Mouse (Mus musculus) embryonic facial prominence, embryonic 12.5 days (tissue): ENCODE data around the gene Gjb5. TPM values are rescaled to one million over a fixed set of nuclear protein-coding genes. Genes with fewer than 3 reads are reported as not detected.

Experiments
- ATAC-seq: fragments of 200-750 bp; cut with Nextera tagmentation; 2 replicates; pipeline ENCODE4 v1.8.0; 2017; ENCODE audit not compliant: insufficient number of reproducible peaks, insufficient read depth, low FRiP score, low TSS enrichment
- H3K27ac ChIP-seq: fragments of 300-500 bp; sonication (generic); 2 replicates; pipeline ENCODE4 v1.5.1; 2016; ENCODE audit warnings: mild to moderate bottlenecking
- H3K27me3 ChIP-seq: fragments of 300-500 bp; sonication (generic); 2 replicates; pipeline ENCODE4 v1.6.1; 2016; ENCODE audit warnings: mild to moderate bottlenecking, moderate library complexity
- H3K36me3 ChIP-seq: fragments of 300-500 bp; sonication (generic); 2 replicates; pipeline ENCODE4 v1.6.1; 2016; ENCODE audit warnings: mild to moderate bottlenecking
- H3K4me1 ChIP-seq: fragments of 300-500 bp; sonication (generic); 2 replicates; pipeline ENCODE4 v1.6.1; 2016
- H3K4me2 ChIP-seq: fragments of 300-500 bp; sonication (generic); replicated peaks from 2 replicates; pipeline ENCODE4 v1.6.1; 2016; ENCODE audit warnings: mild to moderate bottlenecking, moderate library complexity
- H3K4me3 ChIP-seq: fragments of 300-500 bp; sonication (generic); 2 replicates; pipeline ENCODE4 v1.5.1; 2016; ENCODE audit warnings: mild to moderate bottlenecking
- H3K9ac ChIP-seq: fragments of 300-500 bp; sonication (generic); 2 replicates; pipeline ENCODE4 v1.6.1; 2016; ENCODE audit warnings: mild to moderate bottlenecking, moderate library complexity
- H3K9me3 ChIP-seq: fragments of 300-500 bp; sonication (generic); 2 replicates; pipeline ENCODE4 v1.6.1; 2016; ENCODE audit warnings: mild to moderate bottlenecking, moderate library complexity
- WGBS: fragments of 180-500 bp; shearing (Covaris S2); methylation state at CpG from one replicate; pipeline ENCODE4 v1.1.7; 2016; 5-methylcytosine and 5-hydroxymethylcytosine counted together
- polyA plus RNA-seq: library from polyadenylated mRNA; unstranded; fragments of >200 nt; fragmentation: Nextera tagmentation; extraction: Ambion mirVana; gene quantifications from 2 replicates; pipeline ENCODE4 v1.2.1, GENCODE M21; 2016

Gjb5 gene
- polyA plus RNA-seq, 1 experiment from 2014 or later = 0.31 TPM

DNA sequence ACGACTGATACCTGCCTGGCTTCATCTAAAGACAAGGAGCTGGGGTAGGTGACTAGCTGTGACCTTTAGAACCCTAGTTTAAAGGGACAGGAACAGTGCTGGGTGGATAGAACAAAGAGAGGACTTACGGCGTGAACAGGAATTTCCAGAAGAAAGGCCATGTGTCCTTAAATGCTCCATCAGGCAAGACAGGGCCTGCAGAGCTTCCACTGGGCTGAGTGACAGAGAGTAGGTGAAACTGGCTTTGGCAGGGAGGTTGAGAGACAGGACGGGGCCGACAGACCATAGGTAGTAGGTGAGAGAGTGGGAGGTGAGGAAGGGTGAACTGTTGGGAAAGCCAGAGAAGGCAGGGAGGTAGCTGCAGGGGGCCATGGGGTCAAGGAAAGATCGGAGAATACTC lies 16.6 kb downstream of the Gjb5 start:
- H3K9ac ChIP-seq = no peak overlapping the region
- ATAC-seq = no peak
- no peaks in the 10 kb centered on the region for H3K27me3 ChIP-seq
- no peaks in the 10 kb centered on the region for H3K4me1 ChIP-seq
- H3K27ac ChIP-seq = no peak overlapping the region
- no peak overlapping the region for H3K4me3 ChIP-seq
- WGBS = 57% methylated on average over 6 of the region's 6 CpGs
- H3K9me3 ChIP-seq = no peaks in the 10 kb centered on the region
- H3K4me2 ChIP-seq = no peak overlapping the region
- no peaks in the 10 kb centered on the region for H3K36me3 ChIP-seq

DNA sequence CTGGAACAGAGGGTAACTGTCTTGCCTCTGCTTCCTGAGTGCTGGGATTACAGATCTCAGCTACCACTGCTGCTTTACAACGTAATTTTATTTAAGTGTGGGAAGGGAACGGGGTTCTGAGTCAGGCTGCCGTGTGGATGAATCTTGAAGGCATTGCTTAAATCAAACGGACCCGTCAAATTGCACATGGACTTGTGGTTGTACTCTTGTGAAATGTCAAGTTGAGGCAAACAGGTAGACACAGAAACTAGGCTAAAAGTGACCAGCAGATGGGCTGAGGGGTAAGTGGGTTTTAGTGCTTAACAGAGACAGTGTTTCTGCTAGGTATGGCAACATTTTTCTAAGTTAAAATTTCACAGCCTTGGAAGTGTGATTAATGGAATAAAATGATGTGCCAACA lies 20.3 kb downstream of the Gjb5 start:
- H3K27me3 ChIP-seq = peaks cover 5% of the 10 kb centered on the region
- 89% methylated on average over 5 of the region's 5 CpGs for WGBS
- H3K36me3 ChIP-seq = no peaks in the 10 kb centered on the region
- H3K27ac ChIP-seq = no peak overlapping the region
- no peak overlapping the region for H3K9ac ChIP-seq
- H3K9me3 ChIP-seq = no peaks in the 10 kb centered on the region
- H3K4me3 ChIP-seq = no peak overlapping the region
- H3K4me1 ChIP-seq = no peaks in the 10 kb centered on the region
- no peak overlapping the region for H3K4me2 ChIP-seq
- ATAC-seq = no peak

DNA sequence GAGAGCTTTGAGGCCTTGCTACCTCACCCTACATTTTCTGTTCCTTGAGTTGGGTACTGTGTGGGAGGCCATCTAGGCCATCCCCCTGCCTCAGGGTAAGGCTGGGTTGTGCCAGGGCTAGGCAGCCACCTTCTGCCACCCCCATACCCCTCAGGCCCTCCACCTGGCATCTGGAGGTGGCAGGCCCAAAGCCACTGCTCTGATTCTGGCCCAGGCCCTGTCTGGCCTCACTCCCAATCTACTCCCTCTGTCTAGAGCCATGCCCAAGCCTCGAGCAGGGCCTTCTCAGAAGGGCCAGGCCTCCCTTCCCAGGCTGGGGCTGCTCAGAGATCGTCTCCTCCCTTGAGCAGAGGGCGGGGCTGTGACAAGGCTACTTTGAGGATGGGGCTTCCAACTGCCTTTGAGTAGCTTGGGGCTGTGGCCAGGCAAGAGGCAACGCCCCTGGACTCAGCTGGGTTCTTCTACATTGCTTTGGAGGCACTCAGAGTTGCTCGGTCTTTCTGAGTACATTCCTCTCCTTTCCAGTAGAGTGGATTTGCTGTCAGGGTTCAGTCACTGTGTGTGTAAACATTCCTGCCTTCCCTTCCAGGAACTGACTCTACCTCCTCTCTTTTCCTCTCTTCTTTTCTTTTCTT lies 23.0 kb downstream of the Gjb5 start:
- Histone ChIP-seq H3K9ac (no peak overlapping the region), H3K4me2 (no peak overlapping the region), H3K4me1 (peaks cover 13% of the 10 kb centered on the region), H3K9me3 (no peaks in the 10 kb centered on the region), H3K4me3 (no peak overlapping the region), H3K27me3 (peaks cover 31% of the 10 kb centered on the region), H3K36me3 (no peaks in the 10 kb centered on the region), H3K27ac (no peak overlapping the region)
- 44% methylated on average over 5 of the region's 5 CpGs for WGBS
- ATAC-seq = no peak

- Histone ChIP-seq H3K27me3 (peaks cover 55% of the 10 kb centered on the region), H3K4me2 (no peak overlapping the region), H3K9me3 (no peaks in the 10 kb centered on the region), H3K36me3 (no peaks in the 10 kb centered on the region), H3K9ac (no peak overlapping the region), H3K4me1 (peaks cover 14% of the 10 kb centered on the region), H3K4me3 (no peak overlapping the region), H3K27ac (no peak overlapping the region)
- WGBS = 18% methylated on average over 13 of the region's 13 CpGs
- ATAC-seq = no peak
Observed at GRCm38 (mm10) chr4:127331171-127331570, 26.8 kb downstream of the Gjb5 start.

GRCm38 (mm10) chr4:127330181-127331100 lies 27.5 kb downstream of the Gjb5 start, which contains the start of gene Gjb3:
Gene Gjb3, minus strand, starts transcription at chr4:127330844.
- Histone ChIP-seq H3K4me1 (peaks cover 14% of the 10 kb centered on the region), H3K4me2 (peak within 1 kb of the TSS; percentile 41), H3K9ac (no peak within 1 kb of the TSS)

DNA sequence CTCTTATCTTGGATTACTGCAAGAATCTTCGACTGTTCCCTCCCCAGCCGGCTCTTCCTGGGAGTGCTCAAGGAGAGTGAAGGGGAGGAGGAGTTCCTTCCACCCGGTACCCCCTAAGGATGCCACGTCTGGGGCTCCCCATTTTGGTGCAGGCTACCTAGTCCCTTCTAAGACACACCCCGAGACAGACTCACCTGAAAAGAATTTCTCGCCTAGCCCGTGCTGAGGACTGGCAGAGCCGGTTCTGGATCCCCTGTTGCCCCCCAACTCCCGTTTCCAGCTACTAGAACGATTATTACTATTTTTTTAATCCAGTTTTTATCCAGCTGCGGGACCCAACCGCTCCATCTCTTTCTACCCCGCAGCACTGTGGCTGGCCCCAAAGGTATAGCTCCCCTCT lies 28.2 kb downstream of the Gjb5 start:
- Histone ChIP-seq H3K9ac (no peak overlapping the region), H3K4me1 (peaks cover 14% of the 10 kb centered on the region), H3K9me3 (no peaks in the 10 kb centered on the region), H3K27ac (no peak overlapping the region), H3K4me3 (no peak overlapping the region), H3K4me2 (peak overlapping the region; percentile 41), H3K36me3 (no peaks in the 10 kb centered on the region), H3K27me3 (peaks cover 64% of the 10 kb centered on the region)
- no peak for ATAC-seq
- 1% methylated on average over 13 of the region's 13 CpGs for WGBS

More at GRCm38 (mm10) chr4:127330181-127331100, 27.5 kb downstream of the Gjb5 start, which contains the start of gene Gjb3:
- ATAC-seq = no peak
- H3K36me3 ChIP-seq = no peaks in the 10 kb centered on the region
- H3K27me3 ChIP-seq = peaks cover 62% of the 10 kb centered on the region
- WGBS = 1% methylated on average over 48 of the region's 49 CpGs
- no peak within 1 kb of the TSS for H3K4me3 ChIP-seq
- H3K27ac ChIP-seq = no peak within 1 kb of the TSS
- no peaks in the 10 kb centered on the region for H3K9me3 ChIP-seq

DNA sequence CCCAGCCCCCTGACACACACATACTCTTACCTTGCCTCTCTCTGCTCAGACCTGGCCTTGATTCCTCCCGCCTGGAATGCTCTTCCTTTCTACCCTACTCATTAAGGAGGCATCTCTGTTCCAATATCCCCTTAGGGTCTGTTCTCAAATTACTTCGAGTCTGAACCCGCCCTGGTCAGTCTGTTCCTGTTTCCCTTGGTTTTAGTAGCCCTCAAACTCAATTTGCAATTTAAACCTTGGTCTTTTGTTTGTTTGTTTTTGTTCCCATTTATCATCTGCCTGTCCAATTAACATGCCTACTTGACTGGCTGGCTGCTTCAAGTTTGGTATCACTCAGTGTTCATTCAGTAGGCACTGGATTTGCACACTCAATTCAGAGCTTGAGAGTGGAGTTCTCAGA lies 28.9 kb downstream of the Gjb5 start:
- Histone ChIP-seq H3K36me3 (no peaks in the 10 kb centered on the region), H3K27me3 (peaks cover 64% of the 10 kb centered on the region), H3K4me2 (no peak overlapping the region), H3K9me3 (no peaks in the 10 kb centered on the region), H3K4me1 (peaks cover 14% of the 10 kb centered on the region), H3K4me3 (no peak overlapping the region), H3K9ac (no peak overlapping the region), H3K27ac (no peak overlapping the region)
- ATAC-seq = no peak
- WGBS = 5% methylated on average over 3 of the region's 3 CpGs

- H3K4me2 ChIP-seq = no peak overlapping the region
- H3K4me3 ChIP-seq = no peak overlapping the region
- peaks cover 14% of the 10 kb centered on the region for H3K4me1 ChIP-seq
- H3K27ac ChIP-seq = no peak overlapping the region
- 57% methylated on average over 7 of the region's 7 CpGs for WGBS
- no peaks in the 10 kb centered on the region for H3K9me3 ChIP-seq
- H3K9ac ChIP-seq = no peak overlapping the region
- H3K27me3 ChIP-seq = peaks cover 64% of the 10 kb centered on the region
- no peak for ATAC-seq
- H3K36me3 ChIP-seq = no peaks in the 10 kb centered on the region
Observed at GRCm38 (mm10) chr4:127328378-127328777, 29.6 kb downstream of the Gjb5 start.

DNA sequence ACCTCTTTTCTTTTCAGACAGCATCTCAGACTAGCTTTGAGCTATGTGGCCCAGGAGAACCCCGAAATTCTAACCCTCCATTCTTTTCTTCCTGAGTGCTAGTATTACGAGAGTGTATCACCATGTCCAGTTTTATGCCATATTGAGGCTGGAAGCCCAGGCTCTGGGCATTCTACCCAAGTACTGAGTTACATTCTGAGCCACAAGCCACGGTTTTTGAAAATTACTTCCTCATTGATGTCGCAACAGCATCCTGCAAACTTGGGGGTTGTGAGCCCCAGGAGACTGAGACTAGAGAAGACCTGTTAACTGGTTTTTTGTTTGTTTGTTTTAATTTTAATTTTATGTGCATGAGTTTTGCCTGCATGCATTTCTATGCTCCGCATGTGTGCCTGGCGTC lies 30.2 kb downstream of the Gjb5 start:
- Histone ChIP-seq H3K27ac (no peak overlapping the region), H3K27me3 (peaks cover 60% of the 10 kb centered on the region), H3K9me3 (no peaks in the 10 kb centered on the region), H3K36me3 (no peaks in the 10 kb centered on the region), H3K4me2 (no peak overlapping the region), H3K9ac (no peak overlapping the region), H3K4me3 (no peak overlapping the region), H3K4me1 (peaks cover 14% of the 10 kb centered on the region)
- ATAC-seq = no peak
- WGBS = 62% methylated on average over 6 of the region's 6 CpGs

- Histone ChIP-seq H3K9me3 (no peaks in the 10 kb centered on the region), H3K9ac (no peak overlapping the region), H3K27me3 (peaks cover 55% of the 10 kb centered on the region), H3K27ac (no peak overlapping the region), H3K4me2 (no peak overlapping the region), H3K4me3 (no peak overlapping the region), H3K4me1 (peaks cover 14% of the 10 kb centered on the region), H3K36me3 (no peaks in the 10 kb centered on the region)
- ATAC-seq = no peak
- 69% methylated on average over 7 of the region's 7 CpGs for WGBS
Observed at GRCm38 (mm10) chr4:127327258-127327657, 30.7 kb downstream of the Gjb5 start.

DNA sequence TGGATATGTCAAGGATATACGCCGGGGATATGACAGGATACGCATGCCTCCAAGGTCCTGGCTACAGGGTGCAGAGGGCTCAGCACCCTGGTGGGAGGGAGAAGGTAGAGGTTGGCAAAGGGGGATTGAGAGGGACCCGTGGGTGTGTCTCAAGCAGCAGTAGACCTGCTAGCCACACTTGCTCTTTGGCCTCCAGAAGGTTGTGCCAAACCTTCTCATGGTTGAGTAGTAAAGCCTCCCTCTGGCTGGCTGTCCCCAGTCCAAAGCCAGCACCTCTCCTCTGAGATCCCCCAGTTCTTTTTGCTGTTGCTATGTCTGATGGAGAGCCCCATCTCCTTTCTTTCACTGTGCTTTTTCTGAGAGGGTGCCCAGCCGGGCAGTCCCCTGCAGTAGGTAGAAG lies 32.7 kb downstream of the Gjb5 start:
- WGBS = 83% methylated on average over 5 of the region's 5 CpGs
- peaks cover 36% of the 10 kb centered on the region for H3K27me3 ChIP-seq
- no peaks in the 10 kb centered on the region for H3K36me3 ChIP-seq
- no peak overlapping the region for H3K4me2 ChIP-seq
- H3K9me3 ChIP-seq = no peaks in the 10 kb centered on the region
- peaks cover 4% of the 10 kb centered on the region; the same call in 1 of the 2 replicates for H3K4me1 ChIP-seq
- no peak overlapping the region for H3K4me3 ChIP-seq
- no peak overlapping the region for H3K9ac ChIP-seq
- H3K27ac ChIP-seq = no peak overlapping the region
- ATAC-seq = no peak

- H3K27ac ChIP-seq = no peak overlapping the region
- 8% methylated on average over 6 of the region's 6 CpGs for WGBS
- no peak overlapping the region for H3K4me2 ChIP-seq
- no peaks in the 10 kb centered on the region for H3K4me1 ChIP-seq
- ATAC-seq = no peak
- H3K36me3 ChIP-seq = no peaks in the 10 kb centered on the region
- H3K27me3 ChIP-seq = peaks cover 31% of the 10 kb centered on the region
- no peak overlapping the region for H3K4me3 ChIP-seq
- no peaks in the 10 kb centered on the region for H3K9me3 ChIP-seq
- H3K9ac ChIP-seq = no peak overlapping the region
Observed at GRCm38 (mm10) chr4:127324759-127325158, 33.2 kb downstream of the Gjb5 start.
